Mouse (Mus musculus) liver, postnatal 0 days (tissue): ENCODE results near the gene Pkdrej.

Source experiments
- CTCF ChIP-seq: sonication (generic); IDR thresholded peaks from 2 replicates; pipeline ENCODE4 v1.5.1; 2016; ENCODE audit warnings: antibody characterized with exemption, low read depth
- EP300 ChIP-seq: IDR thresholded peaks from 2 replicates; pipeline ENCODE4 v1.6.1; 2016; ENCODE audit warnings: antibody characterized with exemption, low read depth, mild to moderate bottlenecking

DNA sequence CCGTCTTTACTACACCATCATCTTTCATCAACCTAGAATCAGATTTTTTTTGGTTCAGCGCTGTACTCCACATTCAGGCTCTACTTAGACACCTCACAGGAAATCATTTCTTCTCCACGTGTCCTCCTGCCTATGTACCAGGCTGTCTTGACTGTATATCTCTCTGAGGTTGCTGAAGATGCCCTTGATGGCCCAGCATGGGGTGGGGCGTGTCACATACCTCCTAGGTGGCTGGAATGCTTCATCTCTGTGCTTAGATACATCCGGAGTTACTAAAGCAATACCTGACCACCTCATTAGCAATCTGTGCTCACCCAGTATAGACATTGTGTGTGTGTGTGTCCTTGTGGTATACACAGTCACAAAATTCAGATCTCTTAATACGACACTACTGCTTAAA lies 26.0 kb downstream of the Pkdrej start:
- TF ChIP-seq CTCF (no peak), EP300 (no peak)
